Mouse (Mus musculus) hindbrain, embryonic 15.5 days (tissue): ENCODE measurements around the gene Cutc. TPM values are rescaled to one million over a fixed set of nuclear protein-coding genes. Genes with fewer than 3 reads are reported as not detected.

Experiments used
- ATAC-seq: fragments of 200-750 bp; cut with Nextera tagmentation; 2 replicates; pipeline ENCODE4 v1.8.0; 2017; ENCODE audit warnings: low read depth, moderate number of reproducible peaks, moderate TSS enrichment; ENCODE audit not compliant: low FRiP score
- H3K27ac ChIP-seq: fragments of 300-500 bp; sonication (generic); replicated peaks from 2 replicates; pipeline ENCODE4 v1.5.1; 2015; ENCODE audit warnings: mild to moderate bottlenecking, inconsistent platforms
- H3K27me3 ChIP-seq: fragments of 300-500 bp; sonication (generic); 2 replicates; pipeline ENCODE4 v1.6.1; 2015; ENCODE audit warnings: control low read depth, inconsistent platforms
- H3K36me3 ChIP-seq: fragments of 300-500 bp; sonication (generic); 2 replicates; pipeline ENCODE4 v1.6.1; 2015; ENCODE audit warnings: control low read depth, inconsistent platforms
- H3K4me1 ChIP-seq: fragments of 300-500 bp; sonication (generic); replicated peaks from 2 replicates; pipeline ENCODE4 v1.6.1; 2015; ENCODE audit warnings: control low read depth, inconsistent platforms
- H3K4me2 ChIP-seq: fragments of 300-500 bp; sonication (generic); 2 replicates; pipeline ENCODE4 v1.6.1; 2015; ENCODE audit warnings: moderate library complexity, mild to moderate bottlenecking, inconsistent platforms
- H3K4me3 ChIP-seq: fragments of 300-500 bp; sonication (generic); 2 replicates; pipeline ENCODE4 v1.5.1; 2015; ENCODE audit warnings: mild to moderate bottlenecking, inconsistent platforms
- H3K9ac ChIP-seq: fragments of 300-500 bp; sonication (generic); 2 replicates; pipeline ENCODE4 v1.6.1; 2015; ENCODE audit warnings: inconsistent platforms
- H3K9me3 ChIP-seq: fragments of 300-500 bp; sonication (generic); 2 replicates; pipeline ENCODE4 v1.6.1; 2016; ENCODE audit warnings: control low read depth, inconsistent platforms
- WGBS: fragments of 180-500 bp; shearing (Covaris S2); methylation state at CpG from one replicate; pipeline ENCODE4 v1.1.7; 2015; 5-methylcytosine and 5-hydroxymethylcytosine counted together
- polyA plus RNA-seq: library from polyadenylated mRNA; unstranded; fragments of >200 nt; fragmentation: Nextera tagmentation; extraction: Ambion mirVana; gene quantifications from 2 replicates; pipeline ENCODE4 v1.2.1, GENCODE M21; 2015

Cutc gene
- polyA plus RNA-seq, 1 experiment from 2014 or later = 6.5 TPM

DNA sequence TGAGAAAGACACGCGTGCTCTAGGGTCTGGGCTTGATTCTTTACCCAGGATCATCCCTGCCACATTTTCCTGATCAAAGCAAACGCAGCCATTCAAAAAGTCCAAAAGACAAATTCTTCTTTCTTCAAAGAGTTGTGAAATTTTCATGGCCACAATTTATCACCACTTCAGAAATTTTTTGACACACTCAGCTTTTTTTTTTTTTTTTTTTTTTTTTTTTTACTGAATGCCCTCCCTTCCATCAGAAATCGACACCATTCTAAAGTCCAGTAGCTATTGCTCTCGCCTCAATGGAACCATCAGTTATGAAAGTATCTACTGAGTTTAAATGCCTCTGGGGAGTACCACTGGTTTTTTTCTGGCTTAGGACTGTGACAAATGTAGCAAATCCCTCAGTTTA, 27.6 kb downstream of the Cutc start:
- H3K4me2 ChIP-seq = no peak overlapping the region
- no peak overlapping the region for H3K9ac ChIP-seq
- H3K9me3 ChIP-seq = no peaks in the 10 kb centered on the region
- H3K4me3 ChIP-seq = no peak overlapping the region
- no peak overlapping the region for H3K27ac ChIP-seq
- no peaks in the 10 kb centered on the region for H3K27me3 ChIP-seq
- H3K36me3 ChIP-seq = no peaks in the 10 kb centered on the region
- H3K4me1 ChIP-seq = no peaks in the 10 kb centered on the region
- WGBS = 92% methylated on average over 5 of the region's 5 CpGs
- ATAC-seq = no peak

DNA sequence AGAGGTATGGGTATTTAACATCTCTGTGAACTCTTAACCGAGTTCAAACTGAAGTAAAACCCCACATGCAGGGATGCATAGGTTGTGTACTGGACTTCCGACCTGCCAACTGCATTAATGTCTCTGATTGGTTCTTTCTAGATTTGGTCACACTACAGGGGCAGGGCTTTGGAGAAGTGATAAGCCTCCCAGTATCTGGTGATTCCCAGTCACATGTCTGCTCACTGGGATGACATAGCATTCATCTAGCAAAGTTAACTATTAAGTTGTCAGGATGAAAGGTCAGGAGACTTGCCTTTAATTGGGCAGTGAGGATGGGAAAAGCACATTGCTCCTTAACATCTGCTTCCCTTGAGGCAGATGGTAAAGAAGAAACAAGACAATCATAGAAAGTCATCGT, 29.2 kb downstream of the Cutc start, which contains the start of gene Abcc2:
TSS of gene Abcc2 (plus strand) at position 213 of the 400 bp plus-strand sequence.
- no peak for ATAC-seq
- Histone ChIP-seq H3K9ac (no peak within 1 kb of the TSS), H3K9me3 (no peaks in the 10 kb centered on the region), H3K4me1 (no peaks in the 10 kb centered on the region), H3K4me3 (no peak within 1 kb of the TSS), H3K27ac (no peak within 1 kb of the TSS), H3K27me3 (no peaks in the 10 kb centered on the region), H3K36me3 (no peaks in the 10 kb centered on the region), H3K4me2 (no peak within 1 kb of the TSS)
- 86% methylated on average over 3 of the region's 3 CpGs for WGBS

DNA sequence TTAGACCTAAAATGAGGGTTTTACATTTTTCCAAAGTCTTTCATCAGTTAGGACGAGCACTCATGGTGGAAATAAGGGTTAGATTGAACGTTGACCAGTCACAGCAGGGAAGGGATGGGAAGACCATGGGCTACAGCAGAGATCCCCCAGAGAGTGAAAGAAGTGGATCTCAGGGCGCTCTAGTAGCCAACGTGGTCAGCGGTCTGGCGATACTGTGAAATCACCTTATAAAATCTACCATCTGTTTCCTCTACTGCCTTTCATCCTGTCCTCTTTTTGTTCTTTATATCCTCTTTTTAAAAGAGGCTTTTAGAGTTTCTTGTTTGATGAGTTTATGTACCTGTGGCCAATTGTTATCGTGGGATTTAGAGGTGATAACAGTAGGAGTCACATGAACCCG, 32.0 kb downstream of the Cutc start:
- no peak for ATAC-seq
- 82% methylated on average over 8 of the region's 8 CpGs for WGBS
- Histone ChIP-seq H3K9me3 (no peaks in the 10 kb centered on the region), H3K27me3 (no peaks in the 10 kb centered on the region), H3K4me1 (no peaks in the 10 kb centered on the region), H3K9ac (no peak overlapping the region), H3K27ac (no peak overlapping the region), H3K4me3 (no peak overlapping the region), H3K4me2 (no peak overlapping the region), H3K36me3 (no peaks in the 10 kb centered on the region)

- no peaks in the 10 kb centered on the region for H3K27me3 ChIP-seq
- H3K36me3 ChIP-seq = no peaks in the 10 kb centered on the region
- H3K4me1 ChIP-seq = no peaks in the 10 kb centered on the region
- 85% methylated on average over 13 of the region's 13 CpGs for WGBS
- no peak overlapping the region for H3K27ac ChIP-seq
- no peak for ATAC-seq
- H3K4me3 ChIP-seq = no peak overlapping the region
- no peak overlapping the region for H3K9ac ChIP-seq
- no peaks in the 10 kb centered on the region for H3K9me3 ChIP-seq
- no peak overlapping the region for H3K4me2 ChIP-seq
Measured at GRCm38 (mm10) chr19:43786249-43787026, 33.6 kb downstream of the Cutc start.

- ATAC-seq = no peak
Measured at GRCm38 (mm10) chr19:43789817-43790216, 37.0 kb downstream of the Cutc start.

DNA sequence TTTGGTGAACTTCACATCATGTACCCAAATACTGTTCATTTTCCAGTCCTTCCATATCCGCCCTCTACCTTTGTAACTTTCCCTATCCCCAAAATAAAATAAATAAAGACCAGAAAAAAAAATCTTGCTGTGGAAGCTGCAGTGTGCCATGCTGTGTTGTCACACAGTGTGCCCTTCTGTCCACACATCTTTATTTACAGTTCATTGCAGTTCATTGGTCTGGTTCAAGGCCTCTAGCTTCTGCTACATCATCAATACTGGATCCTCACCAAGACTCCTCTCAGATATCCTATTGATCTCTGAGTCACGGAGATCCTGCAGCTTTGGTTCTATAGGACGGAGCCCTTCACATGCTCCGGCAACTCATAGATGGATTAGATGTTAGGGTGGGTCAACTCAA, 39.7 kb downstream of the Cutc start:
- H3K9ac ChIP-seq = no peak overlapping the region
- H3K27me3 ChIP-seq = no peaks in the 10 kb centered on the region
- no peaks in the 10 kb centered on the region for H3K36me3 ChIP-seq
- no peak overlapping the region for H3K4me2 ChIP-seq
- ATAC-seq = no peak
- no peaks in the 10 kb centered on the region for H3K9me3 ChIP-seq
- no peaks in the 10 kb centered on the region for H3K4me1 ChIP-seq
- no peak overlapping the region for H3K4me3 ChIP-seq
- no peak overlapping the region for H3K27ac ChIP-seq
- 91% methylated on average over 4 of the region's 4 CpGs for WGBS

More at GRCm38 (mm10) chr19:43789817-43790216, 37.0 kb downstream of the Cutc start:
- Histone ChIP-seq H3K4me3 (no peak overlapping the region), H3K4me1 (no peaks in the 10 kb centered on the region), H3K27me3 (no peaks in the 10 kb centered on the region), H3K4me2 (no peak overlapping the region), H3K9ac (no peak overlapping the region), H3K27ac (no peak overlapping the region), H3K9me3 (no peaks in the 10 kb centered on the region), H3K36me3 (no peaks in the 10 kb centered on the region)
- 93% methylated on average over 7 of the region's 7 CpGs for WGBS

DNA sequence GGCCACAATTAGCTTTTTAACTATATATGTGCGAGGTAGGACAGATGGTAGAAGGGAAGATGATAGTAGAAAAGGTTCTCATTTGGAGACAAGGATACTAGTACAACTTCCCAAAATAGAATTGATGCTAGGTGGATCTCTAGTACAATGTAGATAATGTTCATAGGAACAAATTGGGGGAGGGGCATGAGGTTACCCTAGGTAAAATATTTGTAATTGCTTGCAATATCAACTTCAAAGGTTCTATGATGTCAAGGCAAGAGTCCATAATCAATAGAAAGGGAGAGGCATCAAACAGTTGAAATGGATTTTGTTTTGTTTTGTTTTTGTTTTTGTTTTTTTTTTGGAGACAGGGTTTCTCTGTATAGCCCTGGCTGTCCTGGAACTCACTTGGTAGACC, 41.2 kb downstream of the Cutc start:
- WGBS = 98% methylated on average over 1 of the region's 1 CpGs
- H3K36me3 ChIP-seq = no peaks in the 10 kb centered on the region
- no peaks in the 10 kb centered on the region for H3K9me3 ChIP-seq
- no peak overlapping the region for H3K4me3 ChIP-seq
- no peak overlapping the region for H3K9ac ChIP-seq
- no peak overlapping the region for H3K4me2 ChIP-seq
- no peak for ATAC-seq
- no peak overlapping the region for H3K27ac ChIP-seq
- no peaks in the 10 kb centered on the region for H3K4me1 ChIP-seq
- no peaks in the 10 kb centered on the region for H3K27me3 ChIP-seq

DNA sequence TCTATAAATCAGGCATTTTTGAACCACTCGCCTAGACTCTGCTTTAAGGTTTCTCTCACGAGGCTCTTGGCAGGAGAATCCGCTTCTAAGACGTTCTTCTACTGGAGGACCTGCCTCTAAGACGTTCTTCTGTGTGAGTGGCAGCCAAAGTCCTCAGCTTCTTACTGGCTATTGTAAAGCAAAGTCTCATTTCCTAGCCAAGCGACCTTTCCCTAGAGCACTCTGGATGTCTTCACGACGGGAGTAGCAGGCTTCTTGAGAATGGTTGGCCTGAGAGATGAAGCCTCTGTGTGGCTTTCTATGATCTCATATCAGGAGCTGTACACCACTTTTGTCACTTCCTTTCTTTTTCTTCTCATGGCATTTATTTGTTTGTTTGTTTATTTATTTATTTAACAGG, 42.7 kb downstream of the Cutc start:
- H3K9ac ChIP-seq = no peak overlapping the region
- H3K4me2 ChIP-seq = no peak overlapping the region
- H3K4me1 ChIP-seq = no peaks in the 10 kb centered on the region
- ATAC-seq = no peak
- no peak overlapping the region for H3K27ac ChIP-seq
- no peaks in the 10 kb centered on the region for H3K36me3 ChIP-seq
- no peaks in the 10 kb centered on the region for H3K9me3 ChIP-seq
- no peak overlapping the region for H3K4me3 ChIP-seq
- WGBS = 81% methylated on average over 8 of the region's 8 CpGs
- no peaks in the 10 kb centered on the region for H3K27me3 ChIP-seq

- ATAC-seq = no peak
- Histone ChIP-seq H3K36me3 (no peaks in the 10 kb centered on the region), H3K9me3 (no peaks in the 10 kb centered on the region), H3K4me3 (no peak overlapping the region), H3K27me3 (no peaks in the 10 kb centered on the region), H3K4me2 (no peak overlapping the region), H3K4me1 (no peaks in the 10 kb centered on the region), H3K27ac (no peak overlapping the region), H3K9ac (no peak overlapping the region)
- 78% methylated on average over 5 of the region's 5 CpGs for WGBS
Measured at GRCm38 (mm10) chr19:43797216-43797615, 44.4 kb downstream of the Cutc start.

DNA sequence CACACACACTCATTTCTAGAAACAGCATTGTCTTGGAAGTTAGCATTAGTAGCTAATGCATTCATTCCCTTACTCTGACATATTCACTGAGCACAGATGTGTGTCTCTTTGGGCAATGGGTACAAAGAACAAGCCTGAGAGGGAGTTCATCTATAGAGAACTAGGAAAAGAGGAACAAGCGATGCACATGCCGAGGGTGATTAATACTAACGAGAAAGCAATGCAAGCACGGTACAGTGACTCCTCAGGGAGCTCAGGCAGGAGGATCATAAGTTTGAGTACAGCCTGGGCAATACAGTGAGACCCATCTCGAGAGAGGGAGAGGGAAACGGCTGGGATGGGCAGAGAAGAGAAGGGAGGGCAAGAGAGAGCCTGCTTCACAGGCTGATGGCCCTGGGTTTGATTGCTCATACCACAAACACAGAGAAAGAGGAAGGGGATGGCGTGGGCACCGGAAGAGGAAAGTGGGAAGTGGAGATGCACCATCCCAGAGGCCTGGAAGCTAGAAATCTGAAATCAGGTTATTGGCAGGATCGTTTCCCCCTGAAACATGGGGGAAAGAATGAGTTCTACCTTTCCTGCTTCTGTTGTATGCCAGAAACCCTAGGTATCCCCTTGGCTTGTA, 48.7 kb downstream of the Cutc start:
- H3K4me3 ChIP-seq = no peak overlapping the region
- 83% methylated on average over 9 of the region's 9 CpGs for WGBS

DNA sequence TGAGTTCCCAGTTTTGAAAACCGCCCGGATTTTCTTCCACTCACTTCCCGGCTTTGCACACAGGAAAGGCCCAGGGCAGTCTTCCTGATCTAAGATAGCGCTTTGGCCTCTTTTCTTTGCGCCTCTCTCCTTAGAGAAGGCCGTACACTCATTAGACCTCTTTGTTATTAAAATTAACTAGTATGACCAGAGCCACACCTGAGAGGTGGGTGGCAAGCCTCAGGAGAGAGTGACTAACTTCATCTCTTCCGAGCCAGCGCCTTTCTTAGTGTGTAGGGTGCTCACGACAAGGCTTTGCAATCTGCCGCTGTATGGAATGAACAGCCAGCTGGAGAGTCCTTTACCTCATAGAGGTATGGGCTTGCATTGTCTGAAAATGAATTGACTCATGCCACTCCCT, 51.1 kb downstream of the Cutc start:
- Histone ChIP-seq H3K4me1 (no peaks in the 10 kb centered on the region), H3K36me3 (no peaks in the 10 kb centered on the region), H3K27ac (no peak overlapping the region), H3K4me3 (no peak overlapping the region), H3K9me3 (no peaks in the 10 kb centered on the region), H3K27me3 (no peaks in the 10 kb centered on the region), H3K4me2 (no peak overlapping the region), H3K9ac (no peak overlapping the region)
- 85% methylated on average over 10 of the region's 10 CpGs for WGBS
- no peak for ATAC-seq

More for the DNA sequence above, 48.7 kb downstream of the Cutc start:
- H3K27ac ChIP-seq = no peak overlapping the region
- no peak overlapping the region for H3K9ac ChIP-seq
- no peak for ATAC-seq
- H3K27me3 ChIP-seq = no peaks in the 10 kb centered on the region
- H3K9me3 ChIP-seq = no peaks in the 10 kb centered on the region
- H3K4me1 ChIP-seq = no peaks in the 10 kb centered on the region
- H3K4me2 ChIP-seq = no peak overlapping the region
- H3K36me3 ChIP-seq = no peaks in the 10 kb centered on the region

DNA sequence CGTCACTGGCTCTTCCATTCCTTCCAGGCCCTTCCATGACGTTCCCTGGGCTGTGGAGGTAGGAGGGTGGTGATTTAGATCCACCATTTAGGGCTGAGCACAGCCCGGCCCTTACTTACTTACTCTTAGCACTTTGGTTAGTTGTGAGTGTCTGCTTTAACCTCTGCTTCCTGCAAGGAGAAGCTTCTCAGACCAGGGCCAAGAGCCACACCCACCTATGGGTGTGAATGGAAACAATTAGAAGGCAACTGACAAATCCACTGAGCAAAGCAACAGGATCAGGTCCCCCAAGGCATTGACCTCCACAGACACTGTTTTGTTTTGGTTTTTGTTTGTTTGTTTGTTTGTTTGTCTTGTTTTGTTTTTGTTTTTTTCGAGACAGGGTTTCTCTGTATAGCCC, 56.5 kb downstream of the Cutc start:
- ATAC-seq = no peak
- H3K27me3 ChIP-seq = no peaks in the 10 kb centered on the region
- H3K36me3 ChIP-seq = no peaks in the 10 kb centered on the region
- no peak overlapping the region for H3K4me3 ChIP-seq
- no peaks in the 10 kb centered on the region for H3K4me1 ChIP-seq
- no peak overlapping the region for H3K4me2 ChIP-seq
- 38% methylated on average over 4 of the region's 4 CpGs for WGBS
- no peak overlapping the region for H3K27ac ChIP-seq
- H3K9me3 ChIP-seq = no peaks in the 10 kb centered on the region
- no peak overlapping the region for H3K9ac ChIP-seq
